Mouse (Mus musculus) erythroblast, embryonic 14.5 days (primary cell): ENCODE measurements at regions not wholly inside any gene's neighbourhood (a gene's known extent, or its start where the extent isn't known, plus 50 kb on each side); places are given as distances from the start of the nearest gene placed in this dataset.

Source experiments
- GATA1 ChIP-seq: IDR thresholded peaks from 2 replicates; pipeline ENCODE4 v1.6.1; 2012; ENCODE audit warnings: low read length, inconsistent platforms, mixed read lengths
- TAL1 ChIP-seq: IDR thresholded peaks from 3 replicates; pipeline ENCODE4 v1.6.1; 2012; ENCODE audit warnings: low read length, inconsistent platforms, mixed read lengths

DNA sequence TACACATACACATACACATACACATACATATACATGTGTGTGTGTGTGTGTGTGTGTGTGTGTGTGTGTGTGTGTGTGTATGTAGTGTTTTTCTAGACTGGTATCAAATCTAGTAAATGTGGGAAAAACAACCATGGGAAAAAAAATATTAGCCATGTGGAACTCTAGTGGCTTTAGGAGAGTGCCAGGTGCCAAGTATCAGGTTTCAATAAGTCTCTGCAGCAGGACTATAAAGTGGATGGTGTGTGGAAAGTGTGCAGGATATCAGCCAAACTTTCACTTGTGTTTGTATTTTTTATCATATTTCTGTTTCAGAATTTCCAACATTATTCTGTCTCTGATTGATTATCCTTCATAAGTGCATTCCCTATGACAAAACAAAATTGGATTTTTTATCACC, 653.3 kb upstream of the Fam98a start:
- TF ChIP-seq GATA1 (no peak), TAL1 (no peak)
